Mouse (Mus musculus): ENCODE data around the gene Tex2. TPM values are rescaled to one million over a fixed set of nuclear protein-coding genes. Genes with fewer than 3 reads are reported as not detected.

Tex2 gene
- polyA plus RNA-seq, 1 experiment from 2014 or later, result 24.0 TPM

DNA sequence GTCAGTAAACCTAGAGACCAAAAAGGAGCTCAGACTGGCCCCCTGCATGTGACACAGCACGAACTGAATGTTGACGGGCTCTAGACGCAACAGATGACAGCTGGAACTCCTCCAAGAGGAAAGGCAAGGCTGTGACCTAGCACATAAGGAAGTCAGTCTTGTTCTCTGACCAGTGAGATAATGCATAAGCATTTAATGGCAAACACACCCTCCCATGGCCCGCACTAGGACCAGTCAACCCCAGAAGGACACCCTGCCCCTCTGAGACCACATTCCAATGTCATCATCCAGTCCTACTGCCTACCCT, 1.1 kb upstream of the Tex2 start:
- Histone ChIP-seq H3K36me3 (no peaks in the 10 kb centered on the region), H3K4me2 (no peak overlapping the region), H3K4me3 (no peak overlapping the region), H3K9me3 (no peaks in the 10 kb centered on the region), H3K9ac (no peak overlapping the region), H3K27me3 (peaks cover 4% of the 10 kb centered on the region; the same call in 1 of the 2 replicates), H3K4me1 (replicated peaks) (peaks cover 27% of the 10 kb centered on the region), H3K27ac (replicated peaks) (no peak overlapping the region)
- no peak for ATAC-seq (ENCODE audit: low read depth)
- 84% methylated on average over 4 of the region's 4 CpGs for WGBS

GRCm38 (mm10) chr11:106613638-106614338, 565 bp upstream of the Tex2 start:
- Histone ChIP-seq H3K4me2 (peak overlapping the region; percentile 93), H3K36me3 (no peaks in the 10 kb centered on the region), H3K4me3 (peak overlapping the region; percentile 99), H3K9me3 (no peaks in the 10 kb centered on the region), H3K27me3 (peaks cover 4% of the 10 kb centered on the region; the same call in 1 of the 2 replicates), H3K27ac (replicated peaks) (peak overlapping the region; percentile 86), H3K4me1 (replicated peaks) (peaks cover 27% of the 10 kb centered on the region), H3K9ac (peak overlapping the region; percentile 94)
- 56% methylated on average over 15 of the region's 15 CpGs for WGBS
- peak; percentile 9 for ATAC-seq (ENCODE audit: low read depth)

GRCm38 (mm10) chr11:106612209-106612960, 838 bp downstream of the Tex2 start:
- Histone ChIP-seq H3K4me3 (peak overlapping the region; percentile 99), H3K4me2 (peak overlapping the region; percentile 93), H3K27ac (replicated peaks) (peak overlapping the region; percentile 86), H3K4me1 (replicated peaks) (peaks cover 27% of the 10 kb centered on the region), H3K27me3 (peaks cover 4% of the 10 kb centered on the region; the same call in 1 of the 2 replicates), H3K9ac (peak overlapping the region; percentile 94), H3K36me3 (no peaks in the 10 kb centered on the region), H3K9me3 (no peaks in the 10 kb centered on the region)
- whole genome bisulfite sequencing, result under 1% methylated on average over 67 of the region's 67 CpGs
- ATAC-seq (ENCODE audit: low read depth), result peak; percentile 89

DNA sequence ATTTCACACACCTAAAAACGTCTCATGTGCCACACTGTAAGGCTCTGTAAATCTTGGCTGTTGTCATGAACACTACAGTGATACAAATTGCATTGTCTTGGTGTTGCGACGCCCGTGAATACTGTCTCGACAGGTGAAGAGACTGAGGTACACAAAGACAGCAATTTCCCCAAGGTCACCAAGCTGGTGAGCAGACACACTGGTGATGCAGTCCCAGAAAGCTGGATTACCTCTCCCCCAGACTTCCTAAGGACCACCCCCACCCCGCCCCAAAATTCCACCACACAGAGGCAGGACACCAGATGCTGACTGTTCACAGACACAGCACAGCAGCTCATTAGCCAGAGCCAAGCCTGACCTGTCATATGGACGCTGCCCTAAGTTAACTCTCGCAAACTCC, 3.5 kb downstream of the Tex2 start:
- WGBS, result 80% methylated on average over 8 of the region's 8 CpGs
- no peaks in the 10 kb centered on the region for H3K9me3 ChIP-seq

DNA sequence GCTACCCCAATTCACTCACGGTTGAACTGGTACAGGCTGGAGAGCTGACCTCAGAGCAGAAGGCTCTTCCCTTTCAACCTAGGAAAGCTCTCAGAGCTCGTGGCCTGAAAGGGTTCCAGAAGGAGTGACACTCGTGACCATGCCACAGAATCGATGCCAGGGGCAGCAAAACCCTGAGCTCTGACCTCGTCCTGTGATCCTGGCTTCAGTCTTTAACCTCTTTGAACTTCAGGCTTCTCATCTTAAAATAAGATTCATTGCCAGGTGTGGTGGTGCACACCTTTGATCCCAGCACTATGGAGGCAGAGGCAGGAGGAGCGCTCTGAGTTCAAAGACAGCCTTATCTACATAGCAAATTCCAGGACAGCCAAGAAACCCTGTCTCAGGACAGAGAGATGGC, 5.9 kb downstream of the Tex2 start:
- Histone ChIP-seq H3K36me3 (peaks cover 5% of the 10 kb centered on the region; the same call in 1 of the 2 replicates), H3K27me3 (no peaks in the 10 kb centered on the region; the same call in 1 of the 2 replicates), H3K9me3 (no peaks in the 10 kb centered on the region), H3K4me1 (replicated peaks) (peaks cover 29% of the 10 kb centered on the region), H3K4me2 (no peak overlapping the region), H3K4me3 (no peak overlapping the region), H3K27ac (replicated peaks) (no peak overlapping the region), H3K9ac (no peak overlapping the region)
- no peak for ATAC-seq (ENCODE audit: low read depth)
- 78% methylated on average over 6 of the region's 6 CpGs for WGBS

More for the DNA sequence above, 3.5 kb downstream of the Tex2 start:
- Histone ChIP-seq H3K27me3 (peaks cover 4% of the 10 kb centered on the region; the same call in 1 of the 2 replicates), H3K9ac (no peak overlapping the region), H3K4me3 (no peak overlapping the region), H3K4me1 (replicated peaks) (peaks cover 33% of the 10 kb centered on the region), H3K36me3 (0 out of 2 replicates have a peak, but pooled peaks cover under 1% of the 10 kb centered on the region), H3K4me2 (no peak overlapping the region), H3K27ac (replicated peaks) (no peak overlapping the region)
- no peak for ATAC-seq (ENCODE audit: low read depth)

GRCm38 (mm10) chr11:106606042-106606441, 7.2 kb downstream of the Tex2 start:
- 62% methylated on average over 5 of the region's 5 CpGs for WGBS
- no peak for ATAC-seq (ENCODE audit: low read depth)
- Histone ChIP-seq H3K4me2 (no peak overlapping the region), H3K9me3 (no peaks in the 10 kb centered on the region), H3K9ac (0 out of 2 replicates have a peak overlapping the region, but pooled peaks have one; percentile 19), H3K4me1 (replicated peaks) (peaks cover 17% of the 10 kb centered on the region), H3K27me3 (no peaks in the 10 kb centered on the region; the same call in 1 of the 2 replicates), H3K4me3 (no peak overlapping the region), H3K36me3 (peaks cover 5% of the 10 kb centered on the region; the same call in 1 of the 2 replicates), H3K27ac (replicated peaks) (0 out of 2 replicates have a peak overlapping the region, but pooled peaks have one; percentile 42)

- H3K27me3 ChIP-seq, result no peaks in the 10 kb centered on the region
- H3K4me2 ChIP-seq, result no peak overlapping the region
- peaks cover 5% of the 10 kb centered on the region; the same call in 1 of the 2 replicates for H3K36me3 ChIP-seq
- ATAC-seq (ENCODE audit: low read depth), result no peak
- H3K4me3 ChIP-seq, result no peak overlapping the region
- H3K27ac ChIP-seq (replicated peaks), result no peak overlapping the region
- H3K9ac ChIP-seq, result no peak overlapping the region
- H3K4me1 ChIP-seq (replicated peaks), result peaks cover 18% of the 10 kb centered on the region
- WGBS, result 91% methylated on average over 11 of the region's 11 CpGs
- no peaks in the 10 kb centered on the region for H3K9me3 ChIP-seq
These were observed 10.0 kb downstream of the Tex2 start for GRCm38 (mm10) chr11:106603230-106603629.

DNA sequence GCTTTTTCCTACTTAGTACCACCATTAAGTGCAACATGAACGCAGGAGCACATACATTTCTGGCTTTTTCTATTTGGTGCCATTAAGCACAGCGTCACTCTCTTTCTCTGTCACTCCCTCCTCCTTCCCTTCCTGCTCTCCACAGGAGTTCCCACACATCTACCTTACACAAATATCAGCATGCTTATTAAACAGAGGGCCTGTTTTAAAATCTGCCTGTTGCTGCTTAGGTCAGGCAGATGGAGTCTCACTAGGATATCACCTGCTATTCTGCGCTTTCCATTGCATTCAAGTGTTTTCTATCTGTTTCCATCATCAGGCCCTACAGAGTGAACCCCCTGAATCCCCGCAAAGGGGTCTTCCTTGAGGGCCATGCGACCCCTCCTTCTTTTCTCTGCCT, 13.1 kb downstream of the Tex2 start:
- Histone ChIP-seq H3K27me3 (no peaks in the 10 kb centered on the region), H3K4me2 (no peak overlapping the region), H3K9ac (no peak overlapping the region), H3K9me3 (no peaks in the 10 kb centered on the region), H3K4me1 (replicated peaks) (peaks cover 12% of the 10 kb centered on the region), H3K36me3 (peaks cover 5% of the 10 kb centered on the region; the same call in 1 of the 2 replicates), H3K27ac (replicated peaks) (no peak overlapping the region), H3K4me3 (no peak overlapping the region)
- WGBS, result 78% methylated on average over 5 of the region's 5 CpGs
- no peak for ATAC-seq (ENCODE audit: low read depth)

DNA sequence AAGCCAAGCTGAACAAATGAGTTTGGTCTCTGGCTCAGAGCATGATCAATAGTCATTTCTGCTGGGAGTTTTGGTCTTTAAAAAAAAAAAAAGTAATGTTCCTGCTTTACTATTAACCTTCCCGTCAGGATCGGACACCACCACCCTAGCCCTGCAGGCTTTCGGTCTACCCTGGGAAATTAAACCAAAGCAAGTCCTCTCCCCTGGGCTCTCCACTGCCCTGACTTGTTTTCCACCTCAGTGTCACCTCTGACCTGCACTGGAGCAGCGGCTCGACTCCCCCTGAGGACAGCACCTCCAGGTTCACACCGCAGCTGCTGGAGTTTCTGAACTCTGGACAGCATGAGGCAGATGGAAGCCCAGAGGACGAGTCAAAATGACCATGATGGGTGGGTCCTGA, 13.9 kb downstream of the Tex2 start:
- H3K36me3 ChIP-seq, result peaks cover under 1% of the 10 kb centered on the region; the same call in 1 of the 2 replicates
- no peak overlapping the region for H3K4me2 ChIP-seq
- H3K27me3 ChIP-seq, result no peaks in the 10 kb centered on the region
- no peak overlapping the region for H3K27ac ChIP-seq (replicated peaks)
- no peak overlapping the region for H3K9ac ChIP-seq
- H3K4me1 ChIP-seq (replicated peaks), result peaks cover 12% of the 10 kb centered on the region
- no peaks in the 10 kb centered on the region for H3K9me3 ChIP-seq
- no peak for ATAC-seq (ENCODE audit: low read depth)
- WGBS, result 71% methylated on average over 7 of the region's 7 CpGs
- no peak overlapping the region for H3K4me3 ChIP-seq

DNA sequence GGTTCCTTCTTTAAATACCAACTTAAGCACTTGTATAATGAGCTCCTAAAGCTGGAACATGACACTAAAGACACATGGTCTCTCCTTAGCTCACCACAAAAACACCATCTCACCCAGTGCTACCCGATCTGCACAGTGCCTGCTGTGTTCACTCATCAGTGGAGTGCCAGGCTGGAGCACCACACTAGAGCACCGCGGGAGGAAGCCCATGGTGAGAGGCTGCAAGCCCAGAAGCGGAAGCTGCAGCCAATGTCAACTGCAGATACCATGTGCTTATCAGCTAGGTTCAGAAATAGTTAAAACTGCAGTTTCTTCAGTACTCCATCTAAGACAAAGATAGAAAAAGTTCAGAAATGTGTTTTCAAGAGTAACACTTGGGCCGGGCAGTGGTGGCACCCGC, 14.9 kb downstream of the Tex2 start:
- Histone ChIP-seq H3K27me3 (no peaks in the 10 kb centered on the region), H3K36me3 (no peaks in the 10 kb centered on the region; the same call in 1 of the 2 replicates), H3K27ac (replicated peaks) (no peak overlapping the region), H3K9me3 (no peaks in the 10 kb centered on the region), H3K9ac (no peak overlapping the region), H3K4me1 (replicated peaks) (peaks cover 12% of the 10 kb centered on the region), H3K4me3 (no peak overlapping the region), H3K4me2 (no peak overlapping the region)
- ATAC-seq (ENCODE audit: low read depth), result no peak
- WGBS, result 86% methylated on average over 6 of the region's 6 CpGs

- Histone ChIP-seq H3K9me3 (no peaks in the 10 kb centered on the region), H3K27ac (replicated peaks) (no peak overlapping the region), H3K4me1 (replicated peaks) (peaks cover 12% of the 10 kb centered on the region), H3K36me3 (peaks cover 5% of the 10 kb centered on the region; the same call in 1 of the 2 replicates), H3K9ac (no peak overlapping the region), H3K4me2 (no peak overlapping the region), H3K27me3 (no peaks in the 10 kb centered on the region), H3K4me3 (no peak overlapping the region)
- 81% methylated on average over 10 of the region's 10 CpGs for WGBS
- no peak for ATAC-seq (ENCODE audit: low read depth)
These were observed 15.4 kb downstream of the Tex2 start for GRCm38 (mm10) chr11:106597737-106598330.

- 94% methylated on average over 11 of the region's 11 CpGs for WGBS
- Histone ChIP-seq H3K9me3 (no peaks in the 10 kb centered on the region), H3K4me2 (no peak overlapping the region), H3K4me3 (no peak overlapping the region), H3K36me3 (peaks cover 6% of the 10 kb centered on the region; the same call in 1 of the 2 replicates), H3K27ac (replicated peaks) (no peak overlapping the region), H3K4me1 (replicated peaks) (peaks cover 4% of the 10 kb centered on the region; the same call in 1 of the 2 replicates), H3K9ac (no peak overlapping the region), H3K27me3 (no peaks in the 10 kb centered on the region)
- ATAC-seq (ENCODE audit: low read depth), result no peak
These were observed 22.0 kb downstream of the Tex2 start for GRCm38 (mm10) chr11:106591183-106591582.

Measured in neural tube, embryonic 13.5 days (tissue).